Mouse (Mus musculus): ENCODE results near the gene Slc37a1. TPM values are rescaled to one million over a fixed set of nuclear protein-coding genes. Genes with fewer than 3 reads are reported as not detected.

The Slc37a1 gene
- polyA plus RNA-seq, 1 experiment from 2014 or later: 9.2 TPM

DNA sequence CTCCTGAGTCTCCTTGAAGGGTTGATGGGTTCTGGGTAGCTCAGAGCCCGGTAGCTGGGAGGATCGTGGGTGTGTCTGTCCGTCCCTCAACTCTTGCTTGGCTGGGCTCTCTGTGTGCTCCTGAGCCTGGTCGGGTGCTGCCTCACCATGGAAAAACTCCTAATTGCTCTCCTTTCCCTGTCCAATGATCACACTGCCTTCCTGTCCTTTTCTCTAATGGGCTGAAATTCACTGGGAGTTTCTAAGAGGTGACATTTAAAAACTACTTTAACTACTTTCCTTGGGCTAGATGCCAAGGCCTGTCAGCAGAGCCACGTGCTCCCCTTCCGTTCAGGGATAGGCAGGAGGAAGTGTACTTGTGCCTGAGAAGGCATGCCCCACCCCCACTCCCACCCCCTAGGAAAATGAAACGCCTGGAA, 10.9 kb downstream of the Slc37a1 start:
- peak; percentile 28; the same call in 1 of the 2 replicates for ATAC-seq (ENCODE audit: borderline replicate concordance, extremely low read depth, low FRiP score, low TSS enrichment)
- peaks cover 26% of the 10 kb centered on the region for H3K4me1 ChIP-seq
- peak overlapping the region; percentile 85 for H3K27ac ChIP-seq
- peak overlapping the region; percentile 55 for H3K4me3 ChIP-seq
- H3K27me3 ChIP-seq: 0 out of 2 replicates have a peak, but pooled peaks cover 7% of the 10 kb centered on the region
- no peak overlapping the region for H3K9ac ChIP-seq
- no peaks in the 10 kb centered on the region for H3K9me3 ChIP-seq
- 3% methylated on average over 7 of the region's 7 CpGs for WGBS
- H3K36me3 ChIP-seq: no peaks in the 10 kb centered on the region
- H3K4me2 ChIP-seq: peak overlapping the region; percentile 94

DNA sequence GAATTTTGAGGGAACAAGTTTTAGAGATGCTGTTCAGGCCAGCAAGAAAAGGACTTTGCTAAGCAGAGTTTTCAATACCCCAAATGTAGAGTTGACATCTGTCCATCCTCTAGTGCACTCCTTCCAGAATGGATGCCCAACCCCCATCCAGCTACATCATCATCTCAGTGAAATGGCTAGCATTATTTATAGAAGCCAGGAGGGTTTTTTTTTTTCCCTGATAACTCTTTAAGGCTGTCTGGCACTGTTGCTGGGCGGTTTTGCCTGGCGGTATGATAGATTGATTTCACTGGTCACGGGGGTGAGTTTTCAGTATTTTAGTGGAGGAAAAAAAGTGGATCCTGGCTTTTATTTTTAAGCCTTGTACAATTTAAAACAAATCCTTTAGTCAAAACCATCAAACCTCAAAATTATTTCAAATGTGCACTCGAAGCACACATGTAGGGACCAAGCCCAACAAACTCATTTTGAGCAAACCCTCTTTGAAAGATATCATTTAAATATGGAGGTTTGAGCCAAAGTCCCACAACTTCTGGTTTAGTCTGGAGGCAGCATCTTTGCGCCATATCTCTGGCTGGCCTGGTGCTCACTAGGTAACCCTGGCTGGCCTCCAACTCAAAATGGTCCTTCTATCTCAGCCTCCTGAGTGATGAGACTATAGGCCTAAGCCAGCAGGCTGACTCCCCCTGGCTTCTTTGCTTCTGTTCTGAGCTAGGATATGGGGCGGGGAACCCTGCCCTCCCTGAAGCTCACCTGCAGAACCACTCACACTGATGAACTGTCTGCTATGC, 12.0 kb downstream of the Slc37a1 start:
- H3K27ac ChIP-seq: peak overlapping the region; percentile 85; the same call in 1 of the 2 replicates
- 0 out of 2 replicates have a peak, but pooled peaks cover 7% of the 10 kb centered on the region for H3K27me3 ChIP-seq
- WGBS: 68% methylated on average over 6 of the region's 6 CpGs
- no peaks in the 10 kb centered on the region for H3K36me3 ChIP-seq
- H3K9ac ChIP-seq: no peak overlapping the region
- no peak overlapping the region for H3K4me3 ChIP-seq
- H3K4me1 ChIP-seq: peaks cover 26% of the 10 kb centered on the region
- no peaks in the 10 kb centered on the region for H3K9me3 ChIP-seq
- ATAC-seq (ENCODE audit: borderline replicate concordance, extremely low read depth, low FRiP score, low TSS enrichment): no peak
- H3K4me2 ChIP-seq: no peak overlapping the region

DNA sequence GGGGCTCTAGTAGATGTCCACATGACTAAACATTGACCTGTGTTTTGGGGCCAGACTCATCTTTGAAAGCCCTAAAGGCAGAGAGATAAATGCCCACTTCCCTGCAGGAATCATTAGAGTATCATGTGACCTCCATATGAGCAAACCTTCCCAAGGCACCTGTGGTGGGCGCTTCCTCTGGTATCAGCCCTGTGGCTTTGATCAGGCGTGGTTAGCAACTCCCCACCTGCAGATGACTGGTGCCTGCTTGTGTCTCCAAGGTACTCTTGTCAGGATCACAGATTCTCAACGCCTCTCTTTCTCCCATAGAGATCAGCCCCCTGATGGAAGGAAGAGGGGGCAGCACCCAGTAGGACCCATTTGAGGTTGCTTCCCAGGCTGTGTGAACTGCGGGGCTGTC, 13.4 kb downstream of the Slc37a1 start:
- Histone ChIP-seq H3K36me3 (no peaks in the 10 kb centered on the region), H3K9me3 (no peaks in the 10 kb centered on the region), H3K4me3 (no peak overlapping the region), H3K9ac (no peak overlapping the region), H3K4me2 (no peak overlapping the region), H3K27me3 (0 out of 2 replicates have a peak, but pooled peaks cover 7% of the 10 kb centered on the region), H3K27ac (no peak overlapping the region), H3K4me1 (peaks cover 36% of the 10 kb centered on the region)
- 75% methylated on average over 4 of the region's 4 CpGs for WGBS
- no peak for ATAC-seq (ENCODE audit: borderline replicate concordance, extremely low read depth, low FRiP score, low TSS enrichment)

DNA sequence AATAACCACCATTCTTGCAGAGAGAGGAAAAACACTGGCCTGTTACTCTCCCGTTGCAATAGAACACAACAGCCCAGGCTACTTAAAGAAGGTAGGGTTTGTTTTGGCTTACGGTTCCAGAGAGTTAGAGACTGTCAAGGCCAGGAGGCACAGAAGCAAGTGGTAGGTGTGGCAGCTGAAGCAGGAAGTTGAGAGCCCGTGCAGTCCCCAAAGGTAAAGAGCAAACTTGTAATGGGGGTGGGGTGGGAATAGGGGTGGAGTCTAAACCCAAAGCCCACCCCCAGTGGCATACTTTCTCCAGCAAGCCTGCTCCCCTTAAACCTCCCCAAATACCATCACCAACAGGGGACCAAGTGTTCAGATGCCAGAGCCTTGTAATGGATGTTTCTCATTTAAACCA, 14.1 kb downstream of the Slc37a1 start:
- H3K4me2 ChIP-seq: no peak overlapping the region
- H3K4me3 ChIP-seq: no peak overlapping the region
- H3K9ac ChIP-seq: no peak overlapping the region
- no peaks in the 10 kb centered on the region for H3K9me3 ChIP-seq
- no peak overlapping the region for H3K27ac ChIP-seq
- WGBS: 45% methylated on average over 3 of the region's 3 CpGs
- H3K36me3 ChIP-seq: no peaks in the 10 kb centered on the region
- no peak for ATAC-seq (ENCODE audit: borderline replicate concordance, extremely low read depth, low FRiP score, low TSS enrichment)
- 0 out of 2 replicates have a peak, but pooled peaks cover 4% of the 10 kb centered on the region for H3K27me3 ChIP-seq
- peaks cover 39% of the 10 kb centered on the region for H3K4me1 ChIP-seq

DNA sequence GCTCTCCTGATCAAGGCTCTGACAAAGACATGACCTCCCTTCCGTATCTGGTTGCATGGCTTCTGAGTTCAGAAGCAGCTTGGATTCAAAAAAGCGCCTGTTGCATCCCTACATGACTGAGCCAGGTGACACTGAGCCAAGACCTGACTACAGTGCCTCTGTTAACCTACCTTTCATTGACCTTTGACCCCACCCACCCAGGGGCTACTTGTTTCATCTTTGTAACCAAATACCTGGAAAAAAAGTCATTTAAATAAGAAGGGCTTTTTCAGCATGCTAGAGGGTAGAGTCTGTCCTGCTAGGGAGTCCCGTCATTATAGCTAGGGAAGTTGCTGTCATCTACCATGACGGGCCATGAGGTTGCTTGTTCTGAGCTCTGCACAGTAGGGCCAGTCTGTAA, 16.8 kb downstream of the Slc37a1 start:
- no peaks in the 10 kb centered on the region for H3K27me3 ChIP-seq
- ATAC-seq (ENCODE audit: borderline replicate concordance, extremely low read depth, low FRiP score, low TSS enrichment): no peak
- H3K27ac ChIP-seq: no peak overlapping the region

DNA sequence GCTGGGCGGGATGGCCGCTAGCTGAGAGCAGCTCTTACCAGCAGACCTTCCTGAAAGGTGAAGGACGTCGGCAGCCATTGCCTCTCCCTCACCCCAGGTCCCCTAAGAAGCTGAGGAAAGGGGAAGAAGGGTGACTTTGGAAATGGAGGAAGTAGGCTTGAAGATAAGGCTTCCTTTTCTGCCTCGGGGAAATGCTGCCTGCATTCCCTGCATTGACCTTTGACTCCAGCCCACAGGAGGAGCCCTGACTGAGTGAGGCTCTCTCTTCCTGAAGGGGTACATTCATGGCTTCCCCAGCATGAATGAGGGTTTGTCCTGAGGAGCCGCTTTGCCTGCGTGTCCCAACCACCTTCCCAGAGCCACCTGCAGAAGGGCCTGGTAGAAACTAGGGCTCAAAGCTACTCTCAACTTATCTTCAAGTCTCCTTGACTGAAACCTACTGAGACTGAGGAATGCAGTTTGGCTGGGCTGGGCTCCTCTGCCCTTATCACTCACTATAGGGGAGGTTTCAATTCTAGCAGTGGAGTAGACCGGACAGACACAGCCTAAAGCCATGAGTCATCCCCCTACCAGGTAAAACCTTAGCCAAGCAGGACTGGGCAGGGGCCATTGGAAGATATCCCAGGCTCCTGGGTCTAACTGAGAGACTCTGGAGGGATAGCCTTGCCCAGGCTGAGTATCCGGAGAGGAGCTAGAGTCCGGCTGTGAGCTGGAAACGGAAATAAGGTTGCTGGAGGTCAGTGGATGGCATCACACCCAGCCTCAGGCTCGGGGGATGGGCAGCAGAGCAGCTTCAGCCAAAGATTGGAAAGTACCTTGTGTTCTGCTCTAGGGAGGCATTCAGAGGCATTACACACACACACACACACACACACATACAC, 18.5 kb downstream of the Slc37a1 start:
- Histone ChIP-seq H3K4me1 (peaks cover 30% of the 10 kb centered on the region), H3K4me2 (peak overlapping the region; percentile 16; the same call in 1 of the 2 replicates), H3K27ac (peak overlapping the region; percentile 87), H3K36me3 (no peaks in the 10 kb centered on the region), H3K4me3 (no peak overlapping the region), H3K27me3 (no peaks in the 10 kb centered on the region), H3K9ac (no peak overlapping the region), H3K9me3 (no peaks in the 10 kb centered on the region)
- WGBS: 32% methylated on average over 12 of the region's 12 CpGs
- ATAC-seq (ENCODE audit: borderline replicate concordance, extremely low read depth, low FRiP score, low TSS enrichment): peak; percentile 82

More for the DNA sequence above, 16.8 kb downstream of the Slc37a1 start:
- 91% methylated on average over 4 of the region's 4 CpGs for WGBS
- Histone ChIP-seq H3K9me3 (no peaks in the 10 kb centered on the region), H3K36me3 (no peaks in the 10 kb centered on the region), H3K4me2 (no peak overlapping the region), H3K9ac (no peak overlapping the region), H3K4me3 (no peak overlapping the region), H3K4me1 (peaks cover 27% of the 10 kb centered on the region)

DNA sequence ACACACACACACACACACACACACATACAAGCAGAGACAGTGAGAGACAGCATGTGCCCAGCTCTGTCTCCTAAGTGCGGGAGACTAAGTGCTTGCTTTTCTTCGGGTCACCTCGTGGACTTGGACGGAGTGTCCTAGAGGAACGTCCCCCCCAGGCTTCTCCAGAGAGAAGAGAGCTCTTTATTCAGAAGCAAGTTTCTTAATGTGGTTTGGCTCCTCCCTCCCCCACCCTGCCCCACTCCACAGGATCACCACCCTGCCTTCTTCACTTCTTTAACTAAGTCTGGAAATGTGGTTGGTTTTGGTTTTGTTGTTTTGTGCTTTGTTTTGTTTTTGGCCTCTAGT, 19.2 kb downstream of the Slc37a1 start:
- H3K27me3 ChIP-seq: no peaks in the 10 kb centered on the region
- peak overlapping the region; percentile 16; the same call in 1 of the 2 replicates for H3K4me2 ChIP-seq
- no peaks in the 10 kb centered on the region for H3K9me3 ChIP-seq
- ATAC-seq (ENCODE audit: borderline replicate concordance, extremely low read depth, low FRiP score, low TSS enrichment): peak; percentile 25
- H3K4me3 ChIP-seq: no peak overlapping the region
- no peaks in the 10 kb centered on the region for H3K36me3 ChIP-seq
- H3K4me1 ChIP-seq: peaks cover 30% of the 10 kb centered on the region
- WGBS: 51% methylated on average over 5 of the region's 5 CpGs
- H3K9ac ChIP-seq: no peak overlapping the region
- peak overlapping the region; percentile 87 for H3K27ac ChIP-seq

DNA sequence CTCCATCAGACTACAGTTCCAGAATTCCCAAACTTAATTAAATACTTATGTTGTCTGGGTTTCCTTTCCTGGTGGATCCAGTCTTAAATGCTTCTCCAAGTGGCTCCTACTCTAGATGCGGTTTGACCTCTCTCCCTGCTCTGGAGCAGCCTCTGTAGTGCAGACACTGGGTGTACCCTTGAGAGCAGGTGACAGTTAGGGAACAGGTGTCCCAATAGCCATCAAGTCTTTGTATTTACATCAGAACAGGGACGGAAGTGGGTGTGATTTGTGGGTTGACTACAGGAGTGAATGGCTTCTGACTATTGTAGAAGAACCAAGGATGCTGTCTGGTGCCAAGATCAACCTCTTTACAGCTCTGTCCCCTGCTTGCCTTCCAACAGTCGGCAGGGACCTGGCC, 21.2 kb downstream of the Slc37a1 start:
- ATAC-seq (ENCODE audit: borderline replicate concordance, extremely low read depth, low FRiP score, low TSS enrichment): no peak
- WGBS: 71% methylated on average over 3 of the region's 3 CpGs
- H3K9ac ChIP-seq: no peak overlapping the region

DNA sequence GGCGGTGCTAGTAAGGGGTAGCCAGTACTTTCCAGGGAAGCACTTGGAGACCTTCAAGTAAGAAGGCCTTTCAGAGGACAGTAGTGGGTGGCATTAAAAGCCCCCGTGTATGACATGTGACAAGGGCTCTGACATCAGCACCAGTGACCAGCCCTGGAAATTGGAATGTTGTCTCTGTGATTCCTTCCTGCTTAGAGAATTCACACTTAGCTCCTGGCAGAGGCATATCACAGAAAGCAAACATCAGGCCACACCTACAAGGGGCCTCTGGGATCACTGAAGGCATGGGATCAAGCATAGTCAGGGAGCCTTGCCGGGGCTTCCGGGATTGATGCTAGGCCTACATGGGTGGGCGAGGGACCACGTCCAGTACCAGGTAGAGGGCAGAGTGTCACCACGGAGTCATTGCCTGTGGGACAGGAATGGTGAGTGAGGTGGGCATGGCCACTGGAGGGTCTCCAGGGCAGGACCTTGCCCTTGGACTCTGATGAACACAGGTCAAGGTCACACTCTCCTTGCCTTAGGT, 21.8 kb downstream of the Slc37a1 start:
- no peak overlapping the region for H3K4me3 ChIP-seq
- H3K27me3 ChIP-seq: no peaks in the 10 kb centered on the region
- WGBS: 75% methylated on average over 7 of the region's 7 CpGs
- H3K9me3 ChIP-seq: no peaks in the 10 kb centered on the region
- H3K4me2 ChIP-seq: no peak overlapping the region
- H3K36me3 ChIP-seq: no peaks in the 10 kb centered on the region
- no peak overlapping the region for H3K27ac ChIP-seq
- no peak for ATAC-seq (ENCODE audit: borderline replicate concordance, extremely low read depth, low FRiP score, low TSS enrichment)
- H3K4me1 ChIP-seq: peaks cover 30% of the 10 kb centered on the region
- no peak overlapping the region for H3K9ac ChIP-seq

More for the DNA sequence above, 21.2 kb downstream of the Slc37a1 start:
- Histone ChIP-seq H3K4me3 (no peak overlapping the region), H3K4me2 (no peak overlapping the region), H3K9me3 (no peaks in the 10 kb centered on the region), H3K4me1 (peaks cover 30% of the 10 kb centered on the region), H3K27me3 (no peaks in the 10 kb centered on the region), H3K36me3 (no peaks in the 10 kb centered on the region), H3K27ac (no peak overlapping the region)

DNA sequence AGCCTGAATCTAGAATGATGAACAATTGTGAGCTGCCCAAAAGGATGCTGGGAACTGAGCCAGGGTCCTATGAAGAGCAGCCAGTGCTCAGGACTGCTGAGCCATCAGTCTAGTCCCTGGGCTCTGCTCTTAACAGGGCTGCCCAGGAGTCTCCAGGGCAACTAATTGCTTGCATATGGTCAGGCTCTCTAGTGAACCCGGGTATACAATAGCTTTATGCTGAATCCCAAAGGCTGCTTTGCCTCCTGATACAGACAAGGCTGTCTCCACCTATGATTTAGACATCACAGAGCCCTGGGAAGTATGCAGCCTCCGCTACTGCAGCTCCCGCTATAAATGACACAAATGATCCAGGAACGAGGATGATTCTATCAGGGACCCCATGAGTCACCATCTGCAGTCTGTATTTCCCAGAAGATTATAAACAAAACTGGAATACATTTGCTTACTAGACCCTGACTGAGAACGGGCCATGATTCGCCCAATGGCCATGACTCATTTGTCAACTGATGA, 22.7 kb downstream of the Slc37a1 start:
- Histone ChIP-seq H3K4me2 (no peak overlapping the region), H3K4me1 (peaks cover 26% of the 10 kb centered on the region), H3K36me3 (no peaks in the 10 kb centered on the region), H3K9me3 (no peaks in the 10 kb centered on the region), H3K27me3 (no peaks in the 10 kb centered on the region), H3K4me3 (no peak overlapping the region), H3K9ac (no peak overlapping the region), H3K27ac (no peak overlapping the region)
- ATAC-seq (ENCODE audit: borderline replicate concordance, extremely low read depth, low FRiP score, low TSS enrichment): no peak
- WGBS: 40% methylated on average over 6 of the region's 6 CpGs

DNA sequence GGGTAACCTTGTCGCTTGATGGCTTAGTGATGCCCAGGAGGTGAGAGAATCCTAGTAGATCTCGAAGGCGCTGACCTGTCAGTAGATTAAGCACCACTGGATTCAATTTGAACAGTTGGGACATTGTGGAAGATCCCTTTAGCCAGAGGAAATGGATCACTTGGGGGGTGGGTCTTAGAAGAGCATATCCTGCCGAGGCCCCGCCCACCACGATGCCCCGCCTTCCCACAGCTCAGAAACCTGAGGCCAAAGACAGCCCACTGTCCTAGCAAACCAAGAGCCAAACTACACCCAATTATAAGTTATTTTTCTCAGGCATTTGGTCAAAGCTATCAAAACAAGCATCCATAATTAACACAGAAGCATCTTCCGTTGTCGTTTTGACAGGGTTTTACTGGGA, 24.5 kb downstream of the Slc37a1 start:
- Histone ChIP-seq H3K27me3 (no peaks in the 10 kb centered on the region), H3K27ac (no peak overlapping the region)
- 74% methylated on average over 9 of the region's 9 CpGs for WGBS

More for the DNA sequence above, 24.5 kb downstream of the Slc37a1 start:
- ATAC-seq (ENCODE audit: borderline replicate concordance, extremely low read depth, low FRiP score, low TSS enrichment): no peak
- H3K36me3 ChIP-seq: no peaks in the 10 kb centered on the region
- no peak overlapping the region for H3K4me2 ChIP-seq
- H3K4me3 ChIP-seq: no peak overlapping the region
- peaks cover 18% of the 10 kb centered on the region for H3K4me1 ChIP-seq
- H3K9ac ChIP-seq: no peak overlapping the region
- H3K9me3 ChIP-seq: no peaks in the 10 kb centered on the region

Measured in lung, embryonic 15.5 days (tissue).